Mouse (Mus musculus) liver, embryonic 14.5 days (tissue): ENCODE data around the gene Gm26602.
A peak's percentile ranks its signal among the peaks of the same experiment; 100 is the strongest.

ENCODE experiments used
- CTCF ChIP-seq: IDR thresholded peaks from 2 replicates; pipeline ENCODE4 v1.5.1; 2016; ENCODE audit warnings: antibody characterized with exemption, low read depth, control low read depth
- EP300 ChIP-seq: IDR thresholded peaks from 2 replicates; pipeline ENCODE4 v1.6.1; 2016; ENCODE audit warnings: antibody characterized with exemption, low read depth

DNA sequence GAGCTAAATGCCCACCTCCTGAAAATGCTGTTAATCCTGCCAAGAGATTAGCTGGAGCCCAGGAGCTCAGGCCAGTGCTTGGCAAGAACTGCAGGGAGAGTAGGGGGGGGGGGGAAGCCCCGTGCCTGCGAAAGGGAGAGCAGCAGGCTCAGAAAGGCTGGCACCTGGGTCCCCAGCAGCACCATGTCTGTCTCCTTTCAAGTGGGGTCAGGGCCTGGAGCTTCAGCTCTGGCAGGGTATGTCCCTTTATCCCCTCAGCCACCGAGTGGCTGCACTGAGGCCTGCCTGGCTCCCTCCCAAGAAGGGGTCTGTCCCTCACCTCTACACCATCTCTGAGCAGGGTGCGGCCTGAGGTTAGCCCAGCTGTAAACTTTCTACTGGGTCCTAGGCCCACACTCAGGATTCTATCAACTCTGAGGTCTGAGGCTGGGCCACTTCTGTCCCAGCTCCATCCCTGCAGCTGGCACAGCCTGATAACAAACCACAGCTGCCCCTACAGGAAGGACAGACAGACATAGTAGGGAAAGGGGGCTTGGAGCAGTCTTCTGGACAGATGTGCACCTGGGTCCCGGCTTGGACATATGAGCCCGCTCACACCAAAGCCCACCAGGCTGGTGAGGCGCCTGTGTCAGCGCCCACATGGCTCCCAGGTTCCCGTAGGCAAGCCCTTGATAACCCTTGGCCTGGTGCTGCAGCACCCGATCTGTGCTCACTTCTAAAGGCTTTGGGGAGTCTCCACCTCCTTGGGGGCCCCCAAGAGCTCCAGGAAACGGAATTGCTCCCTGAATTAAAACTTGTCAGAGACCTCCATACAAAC is 3.7 kb downstream of the Gm26602 start:
- TF ChIP-seq CTCF: no peak
- peak; percentile 72 for TF ChIP-seq EP300
